Mouse (Mus musculus): ENCODE data around the gene C1qtnf5.

DNA sequence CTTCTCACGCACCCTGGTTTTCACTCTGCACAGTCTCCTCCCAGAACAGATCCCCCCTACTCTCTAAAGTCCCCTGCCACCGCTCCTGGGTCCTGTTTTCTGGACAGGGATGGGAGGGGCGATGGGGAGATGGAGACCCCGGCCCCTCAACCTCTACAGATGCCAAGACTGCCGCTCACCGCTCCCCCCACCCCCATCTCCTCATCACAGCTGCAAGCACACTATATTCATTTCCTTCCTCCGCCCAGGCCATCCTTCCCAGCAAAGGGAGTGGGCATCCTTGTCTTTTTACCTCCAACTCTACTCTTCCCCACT lies 24.2 kb downstream of the C1qtnf5 start:
- TF ChIP-seq CTCF (IDR thresholded peaks at IDR 0.05; ENCODE audit: low read depth) = no peak
- TF ChIP-seq EP300 (IDR thresholded peaks at IDR 0.05; ENCODE audit: low read depth) = no peak
